Mouse (Mus musculus): ENCODE data around the gene Clec12b.

- no peak for TF ChIP-seq CTCF (IDR thresholded peaks at IDR 0.05; ENCODE audit: extremely low read depth, insufficient read depth, low read length)
- TF ChIP-seq POLR2A (IDR thresholded peaks at IDR 0.05; ENCODE audit: extremely low read depth, insufficient read depth, low read length) = no peak
Observed at GRCm38 (mm10) chr6:129383466-129383865, 2.2 kb downstream of the Clec12b start.

Measured in cortical plate, adult 2 months (tissue).